Mouse (Mus musculus) olfactory bulb, adult 2 months (tissue): ENCODE results near the gene Sesn3.

Source experiments
- CTCF ChIP-seq: fragments of 200-500 bp; IDR thresholded peaks from 2 replicates; pipeline ENCODE4 v1.5.1; 2012; ENCODE audit warnings: low read depth, mild to moderate bottlenecking, low read length, moderate library complexity; ENCODE audit not compliant: insufficient read depth
- POLR2A ChIP-seq: fragments of 200-500 bp; IDR thresholded peaks from 2 replicates; pipeline ENCODE4 v1.6.1; 2012; ENCODE audit warnings: mild to moderate bottlenecking, low read depth, low read length, moderate library complexity; ENCODE audit not compliant: insufficient read depth

DNA sequence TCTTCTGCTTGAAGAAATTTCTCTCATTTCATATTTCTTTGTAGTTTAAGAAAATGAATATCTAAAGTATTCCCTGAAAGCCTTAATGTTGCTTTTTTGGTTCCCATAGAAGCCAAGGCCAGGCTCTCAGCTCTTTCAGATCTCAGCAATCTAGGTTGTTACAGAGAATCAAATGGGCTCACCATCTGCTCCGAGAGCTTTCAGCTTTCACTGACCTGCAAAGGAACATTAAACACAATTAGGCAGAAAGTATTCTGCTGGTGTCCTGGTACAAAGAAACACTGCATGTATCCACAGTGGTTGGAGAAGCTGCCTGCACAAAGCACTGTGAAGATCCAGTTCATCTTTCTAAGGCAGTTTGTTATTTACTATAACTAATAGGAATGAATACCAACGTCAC is 32.6 kb upstream of the Sesn3 start:
- TF ChIP-seq POLR2A (no peak), CTCF (no peak)
